Mouse (Mus musculus): Measurements from ENCODE around the gene Tmem222. TPM values are rescaled to one million over a fixed set of nuclear protein-coding genes. Genes with fewer than 3 reads are reported as not detected.
A peak's percentile ranks its signal among the peaks of the same experiment; 100 is the strongest.

The Tmem222 gene
- polyA plus RNA-seq, 2 experiments: 31.6 to 36.4 TPM

DNA sequence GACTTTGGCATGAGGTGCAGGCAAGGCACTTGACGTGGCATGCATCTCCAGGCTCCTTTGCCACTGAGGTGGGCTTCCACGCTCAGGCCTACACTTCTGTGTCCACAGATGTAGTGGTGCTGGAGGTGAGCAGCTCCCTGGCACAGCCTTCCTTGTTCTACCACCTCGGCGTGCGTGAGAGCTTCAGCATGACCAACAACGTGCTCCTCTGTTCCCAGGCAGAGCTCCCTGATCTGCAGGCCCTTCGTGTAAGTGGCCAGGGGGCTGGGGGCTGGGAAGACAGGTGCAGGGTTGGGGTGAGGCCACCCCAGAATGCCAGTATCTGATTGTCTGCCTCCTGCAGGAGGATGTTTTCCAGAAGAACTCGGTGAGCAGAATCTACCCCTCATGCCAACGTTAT lies 34.9 kb downstream of the Tmem222 start:
- no peaks in the 10 kb centered on the region for H3K36me3 ChIP-seq (replicated peaks; ENCODE audit: control insufficient read depth, insufficient read depth, low read depth)
- TF ChIP-seq CTCF (IDR thresholded peaks at IDR 0.05; ENCODE audit: low read depth) (no peak), EP300 (IDR thresholded peaks at IDR 0.05; ENCODE audit: low read depth) (no peak)
- no peak for DNase-seq (ENCODE audit: low read depth in 3 of 3, low spot score in 3 of 3)
- no peaks in the 10 kb centered on the region for H3K9me3 ChIP-seq (ENCODE audit: control insufficient read depth, low read length)
- H3K27me3 ChIP-seq (ENCODE audit: control insufficient read depth, insufficient read depth, low read length): peaks cover 6% of the 10 kb centered on the region
- H3K4me3 ChIP-seq (ENCODE audit: insufficient read depth in 1 of 2, low read depth in 2 of 2, low read length in 2 of 2): no peak overlapping the region
- no peak for ATAC-seq (ENCODE audit: insufficient read depth)
- 0 out of 2 replicates have a peak overlapping the region, but pooled peaks have one; percentile 100 for H3K4me2 ChIP-seq (ENCODE audit: low read depth)
- H3K9ac ChIP-seq (replicated peaks): no peak overlapping the region
- peaks cover 34 to 38% of the 10 kb centered on the region in 2 experiments for H3K4me1 ChIP-seq (replicated peaks; ENCODE audit: control insufficient read depth in 2 of 2, insufficient read depth in 2 of 2, low read length in 1 of 2)
- no peak overlapping the region for H3K27ac ChIP-seq
- 73% methylated on average over 9 of the region's 9 CpGs for WGBS (ENCODE audit: insufficient replicate concordance)

DNA sequence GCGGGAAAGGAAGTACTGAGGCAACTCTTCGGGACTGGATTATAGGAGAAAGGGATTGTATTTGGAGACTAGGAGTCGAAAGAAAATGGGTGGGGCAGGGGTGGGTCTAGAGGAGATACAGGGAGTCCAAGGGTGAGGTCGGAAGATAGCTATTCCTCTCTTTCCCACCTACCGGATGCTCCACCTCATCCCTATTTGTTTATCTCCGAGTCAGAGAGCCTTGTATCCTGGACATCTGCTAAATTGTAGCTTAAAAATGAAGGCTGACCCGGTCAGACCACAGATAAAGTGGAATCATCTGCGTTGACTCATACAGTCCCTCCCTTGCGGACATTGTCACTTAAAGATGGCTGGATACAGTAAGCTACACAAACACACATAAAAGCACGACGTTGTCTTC lies 35.7 kb downstream of the Tmem222 start:
- TF ChIP-seq EP300 (IDR thresholded peaks at IDR 0.05; ENCODE audit: low read depth): no peak
- TF ChIP-seq CTCF (IDR thresholded peaks at IDR 0.05; ENCODE audit: low read depth): no peak
- Histone ChIP-seq H3K27me3 (ENCODE audit: control insufficient read depth, insufficient read depth, low read length) (peaks cover 6% of the 10 kb centered on the region), H3K27ac (no peak overlapping the region), H3K4me1 (replicated peaks; ENCODE audit: control insufficient read depth in 2 of 2, insufficient read depth in 2 of 2, low read length in 1 of 2) (peaks cover 26 to 30% of the 10 kb centered on the region in 2 experiments), H3K4me2 (ENCODE audit: low read depth) (peak overlapping the region; percentile 100), H3K9me3 (ENCODE audit: control insufficient read depth, low read length) (no peaks in the 10 kb centered on the region), H3K9ac (replicated peaks) (peak overlapping the region; percentile 36; the same call in 1 of the 2 replicates), H3K36me3 (replicated peaks; ENCODE audit: control insufficient read depth, insufficient read depth, low read depth) (no peaks in the 10 kb centered on the region), H3K4me3 (ENCODE audit: insufficient read depth in 1 of 2, low read depth in 2 of 2, low read length in 2 of 2) (peak overlapping the region; percentile 41 to 74; a peak in 3 of 4 replicates)
- 16% methylated on average over 11 of the region's 11 CpGs for WGBS (ENCODE audit: insufficient replicate concordance)
- no peak for DNase-seq (ENCODE audit: low read depth in 3 of 3, low spot score in 3 of 3)
- ATAC-seq (ENCODE audit: insufficient read depth): no peak

DNA sequence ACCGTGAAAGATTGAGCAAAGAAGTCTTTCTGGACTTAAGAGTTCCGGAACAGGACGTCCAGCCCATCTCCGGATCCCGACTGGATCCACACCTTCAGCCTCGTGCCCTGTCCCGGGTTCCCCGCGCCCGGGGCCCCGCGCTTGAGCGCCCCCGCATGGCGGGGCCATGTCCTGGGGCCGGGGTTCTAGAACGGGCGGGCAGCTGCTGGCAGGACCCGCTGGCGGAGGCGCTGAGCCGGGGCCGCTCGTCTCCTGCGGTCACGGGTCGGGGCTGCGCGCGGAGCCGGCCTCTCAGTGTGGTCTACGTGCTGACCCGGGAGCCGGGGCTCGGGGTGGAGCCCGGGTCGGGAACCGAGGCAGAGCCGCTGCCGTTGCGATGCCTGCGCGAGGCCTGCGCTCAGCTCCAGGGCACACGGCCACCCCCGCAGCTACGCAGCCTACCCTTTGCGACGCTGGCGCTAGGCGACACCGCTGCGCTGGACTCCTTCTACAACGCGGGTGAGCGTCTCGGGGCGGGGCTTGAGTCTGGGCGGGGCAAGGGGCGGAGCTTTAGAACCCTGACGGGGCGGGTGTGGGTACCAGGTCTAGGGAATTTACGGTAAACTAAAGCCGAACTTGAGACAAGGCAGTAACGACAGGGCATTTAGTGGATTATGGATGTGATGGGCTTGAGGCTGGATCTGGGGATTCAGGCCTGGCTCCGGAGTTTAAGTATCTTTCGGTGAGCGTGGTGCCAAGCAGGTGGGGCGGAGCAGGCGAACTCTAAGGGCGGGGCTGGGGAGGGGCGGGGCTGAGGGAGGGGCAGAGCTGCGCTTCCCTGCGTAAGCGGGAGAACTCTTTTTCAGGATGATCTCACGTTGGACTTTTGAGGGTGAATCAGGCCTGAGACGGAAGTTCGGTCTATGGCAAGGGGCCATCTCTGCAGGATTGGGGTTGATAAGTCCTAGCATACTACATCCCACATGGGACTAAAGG lies 36.4 kb downstream of the Tmem222 start:
- Histone ChIP-seq H3K36me3 (replicated peaks; ENCODE audit: control insufficient read depth, insufficient read depth, low read depth) (no peaks in the 10 kb centered on the region), H3K27me3 (ENCODE audit: control insufficient read depth, insufficient read depth, low read length) (peaks cover 6% of the 10 kb centered on the region), H3K4me1 (replicated peaks; ENCODE audit: control insufficient read depth in 2 of 2, insufficient read depth in 2 of 2, low read length in 1 of 2) (peaks cover 26% of the 10 kb centered on the region in 2 experiments), H3K9me3 (ENCODE audit: control insufficient read depth, low read length) (no peaks in the 10 kb centered on the region), H3K4me2 (ENCODE audit: low read depth) (peak overlapping the region; percentile 100), H3K27ac (peak overlapping the region; percentile 1), H3K4me3 (ENCODE audit: insufficient read depth in 1 of 2, low read depth in 2 of 2, low read length in 2 of 2) (peak overlapping the region; percentile 74 to 84), H3K9ac (replicated peaks) (peak overlapping the region; percentile 70)
- WGBS (ENCODE audit: insufficient replicate concordance): under 1% methylated on average over 78 of the region's 78 CpGs
- DNase-seq (ENCODE audit: low read depth in 3 of 3, low spot score in 3 of 3) (peak in 2 of 3 experiments; percentile 66 to 78), ATAC-seq (ENCODE audit: insufficient read depth) (peak; percentile 88)
- no peak; the same call in 1 of the 2 replicates for TF ChIP-seq CTCF (IDR thresholded peaks at IDR 0.05; ENCODE audit: low read depth)
- TF ChIP-seq EP300 (IDR thresholded peaks at IDR 0.05; ENCODE audit: low read depth): no peak

DNA sequence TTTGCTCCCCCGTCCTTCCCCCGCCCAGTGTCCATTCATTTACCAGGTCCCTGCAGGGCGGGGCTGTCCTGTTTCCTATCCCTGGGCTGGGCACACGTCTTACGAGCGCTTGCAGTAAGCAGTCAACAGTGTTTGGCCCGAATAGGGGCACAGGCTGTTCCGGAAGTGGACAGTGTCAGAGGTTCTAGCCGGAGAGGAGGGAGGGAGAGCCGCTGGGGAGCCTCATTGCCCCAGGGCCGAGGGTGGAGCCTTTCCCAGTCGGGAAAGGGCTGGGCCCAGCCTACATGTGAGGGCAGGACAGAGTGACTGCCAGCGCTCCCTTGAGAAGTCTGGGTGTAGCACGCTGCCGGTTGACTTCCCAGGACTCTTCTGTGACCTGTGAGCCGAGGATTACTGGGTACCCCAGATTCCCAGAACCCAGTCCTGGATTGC lies 37.1 kb downstream of the Tmem222 start, which contains the start of gene Map3k6:
Gene Map3k6, plus strand, starts transcription at position 329 of the 432 bp plus-strand sequence.
- 6% methylated on average over 16 of the region's 16 CpGs for WGBS (ENCODE audit: insufficient replicate concordance)
- Histone ChIP-seq H3K4me1 (replicated peaks; ENCODE audit: control insufficient read depth in 2 of 2, insufficient read depth in 2 of 2, low read length in 1 of 2) (peaks cover 26% of the 10 kb centered on the region in 2 experiments), H3K36me3 (replicated peaks; ENCODE audit: control insufficient read depth, insufficient read depth, low read depth) (no peaks in the 10 kb centered on the region), H3K4me2 (ENCODE audit: low read depth) (peak within 1 kb of the TSS; percentile 100), H3K4me3 (ENCODE audit: insufficient read depth in 1 of 2, low read depth in 2 of 2, low read length in 2 of 2) (peak within 1 kb of the TSS; percentile 74 to 84), H3K9ac (replicated peaks) (peak within 1 kb of the TSS; percentile 70), H3K9me3 (ENCODE audit: control insufficient read depth, low read length) (no peaks in the 10 kb centered on the region), H3K27me3 (ENCODE audit: control insufficient read depth, insufficient read depth, low read length) (peaks cover 6% of the 10 kb centered on the region), H3K27ac (peak within 1 kb of the TSS; percentile 1)
- DNase-seq (ENCODE audit: low read depth in 3 of 3, low spot score in 3 of 3) (peak in 1 of 3 experiments; percentile 62), ATAC-seq (ENCODE audit: insufficient read depth) (peak; percentile 47)
- TF ChIP-seq EP300 (IDR thresholded peaks at IDR 0.05; ENCODE audit: low read depth) (no peak), CTCF (IDR thresholded peaks at IDR 0.05; ENCODE audit: low read depth) (no peak)

DNA sequence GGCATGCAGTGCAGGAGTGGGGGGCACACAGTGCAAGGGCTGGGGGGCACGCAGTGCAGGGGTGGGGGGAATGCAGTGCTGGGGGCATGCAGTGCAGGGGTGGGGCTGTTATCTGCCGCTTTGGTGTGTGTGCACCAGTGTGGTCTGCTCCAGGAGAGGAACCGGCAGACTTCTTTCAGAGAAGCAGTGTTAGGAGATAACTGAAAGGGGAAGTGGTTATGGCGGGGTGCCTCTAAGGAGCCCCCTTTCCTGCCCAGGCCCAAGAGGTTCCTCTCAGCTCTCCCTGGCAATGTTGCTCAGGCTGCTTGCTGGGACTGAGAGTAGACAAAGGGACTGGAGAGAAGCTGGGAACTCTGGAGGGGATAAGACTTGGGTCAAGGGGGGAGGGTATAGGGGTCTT lies 39.7 kb downstream of the Tmem222 start:
- H3K36me3 ChIP-seq (replicated peaks; ENCODE audit: control insufficient read depth, insufficient read depth, low read depth): no peaks in the 10 kb centered on the region
- DNase-seq (ENCODE audit: low read depth in 3 of 3, low spot score in 3 of 3): no peak

More for the DNA sequence above, 39.7 kb downstream of the Tmem222 start:
- Histone ChIP-seq H3K4me2 (ENCODE audit: low read depth) (no peak overlapping the region), H3K27ac (no peak overlapping the region), H3K9me3 (ENCODE audit: control insufficient read depth, low read length) (no peaks in the 10 kb centered on the region), H3K9ac (replicated peaks) (no peak overlapping the region), H3K27me3 (ENCODE audit: control insufficient read depth, insufficient read depth, low read length) (peaks cover 5% of the 10 kb centered on the region), H3K4me3 (ENCODE audit: insufficient read depth in 1 of 2, low read depth in 2 of 2, low read length in 2 of 2) (no peak overlapping the region), H3K4me1 (replicated peaks; ENCODE audit: control insufficient read depth in 2 of 2, insufficient read depth in 2 of 2, low read length in 1 of 2) (peaks cover 14 to 17% of the 10 kb centered on the region in 2 experiments)
- 4% methylated on average over 4 of the region's 4 CpGs for whole genome bisulfite sequencing (ENCODE audit: insufficient replicate concordance)
- peak; percentile 10; the same call in 1 of the 2 replicates for ATAC-seq (ENCODE audit: insufficient read depth)
- TF ChIP-seq EP300 (IDR thresholded peaks at IDR 0.05; ENCODE audit: low read depth) (no peak), CTCF (IDR thresholded peaks at IDR 0.05; ENCODE audit: low read depth) (no peak)
